Mouse (Mus musculus): Measurements from ENCODE around the gene Mical3. TPM values are rescaled to one million over a fixed set of nuclear protein-coding genes. Genes with fewer than 3 reads are reported as not detected.

Gene Mical3
- polyA plus RNA-seq, 1 experiment from 2014 or later: 27.4 TPM

- Histone ChIP-seq H3K4me2 (replicated peaks; ENCODE audit: low read depth, low read length) (no peak overlapping the region), H3K4me1 (replicated peaks; ENCODE audit: control insufficient read depth, insufficient read depth, low read length) (no peaks in the 10 kb centered on the region), H3K9me3 (ENCODE audit: control insufficient read depth, low read length) (no peaks in the 10 kb centered on the region), H3K36me3 (ENCODE audit: control insufficient read depth, insufficient read depth, low read length) (no peaks in the 10 kb centered on the region), H3K9ac (ENCODE audit: low read depth, low read length) (no peak overlapping the region), H3K27ac (ENCODE audit: low read depth, low read length) (no peak overlapping the region), H3K27me3 (ENCODE audit: control insufficient read depth, insufficient read depth, low read length) (no peaks in the 10 kb centered on the region), H3K4me3 (ENCODE audit: low read depth, low read length) (no peak overlapping the region)
- ATAC-seq (ENCODE audit: low FRiP score) (no peak), DNase-seq (ENCODE audit: low spot score) (no peak)
- WGBS: 93% methylated on average over 1 of the region's 1 CpGs
These were observed 55.0 kb downstream of the Mical3 start for GRCm38 (mm10) chr6:121075763-121076162.

- WGBS: 81% methylated on average over 7 of the region's 7 CpGs
- H3K9ac ChIP-seq (ENCODE audit: low read depth, low read length): no peak overlapping the region
These were observed 57.5 kb downstream of the Mical3 start for GRCm38 (mm10) chr6:121073312-121073711.

GRCm38 (mm10) chr6:121072615-121073014 is 58.2 kb downstream of the Mical3 start:
- no peaks in the 10 kb centered on the region for H3K9me3 ChIP-seq (ENCODE audit: control insufficient read depth, low read length)
- no peak overlapping the region for H3K4me2 ChIP-seq (replicated peaks; ENCODE audit: low read depth, low read length)
- H3K27me3 ChIP-seq (ENCODE audit: control insufficient read depth, insufficient read depth, low read length): no peaks in the 10 kb centered on the region
- H3K36me3 ChIP-seq (ENCODE audit: control insufficient read depth, insufficient read depth, low read length): no peaks in the 10 kb centered on the region
- no peak overlapping the region for H3K9ac ChIP-seq (ENCODE audit: low read depth, low read length)
- H3K4me3 ChIP-seq (ENCODE audit: low read depth, low read length): no peak overlapping the region
- no peak overlapping the region for H3K27ac ChIP-seq (ENCODE audit: low read depth, low read length)
- no peaks in the 10 kb centered on the region for H3K4me1 ChIP-seq (replicated peaks; ENCODE audit: control insufficient read depth, insufficient read depth, low read length)
- DNase-seq (ENCODE audit: low spot score): no peak
- 63% methylated on average over 2 of the region's 2 CpGs for WGBS
- no peak for ATAC-seq (ENCODE audit: low FRiP score)

More at GRCm38 (mm10) chr6:121073312-121073711, 57.5 kb downstream of the Mical3 start:
- Histone ChIP-seq H3K4me2 (replicated peaks; ENCODE audit: low read depth, low read length) (no peak overlapping the region), H3K27me3 (ENCODE audit: control insufficient read depth, insufficient read depth, low read length) (no peaks in the 10 kb centered on the region), H3K36me3 (ENCODE audit: control insufficient read depth, insufficient read depth, low read length) (no peaks in the 10 kb centered on the region), H3K4me3 (ENCODE audit: low read depth, low read length) (no peak overlapping the region), H3K27ac (ENCODE audit: low read depth, low read length) (no peak overlapping the region), H3K4me1 (replicated peaks; ENCODE audit: control insufficient read depth, insufficient read depth, low read length) (no peaks in the 10 kb centered on the region), H3K9me3 (ENCODE audit: control insufficient read depth, low read length) (no peaks in the 10 kb centered on the region)
- DNase-seq (ENCODE audit: low spot score): no peak
- no peak for ATAC-seq (ENCODE audit: low FRiP score)

DNA sequence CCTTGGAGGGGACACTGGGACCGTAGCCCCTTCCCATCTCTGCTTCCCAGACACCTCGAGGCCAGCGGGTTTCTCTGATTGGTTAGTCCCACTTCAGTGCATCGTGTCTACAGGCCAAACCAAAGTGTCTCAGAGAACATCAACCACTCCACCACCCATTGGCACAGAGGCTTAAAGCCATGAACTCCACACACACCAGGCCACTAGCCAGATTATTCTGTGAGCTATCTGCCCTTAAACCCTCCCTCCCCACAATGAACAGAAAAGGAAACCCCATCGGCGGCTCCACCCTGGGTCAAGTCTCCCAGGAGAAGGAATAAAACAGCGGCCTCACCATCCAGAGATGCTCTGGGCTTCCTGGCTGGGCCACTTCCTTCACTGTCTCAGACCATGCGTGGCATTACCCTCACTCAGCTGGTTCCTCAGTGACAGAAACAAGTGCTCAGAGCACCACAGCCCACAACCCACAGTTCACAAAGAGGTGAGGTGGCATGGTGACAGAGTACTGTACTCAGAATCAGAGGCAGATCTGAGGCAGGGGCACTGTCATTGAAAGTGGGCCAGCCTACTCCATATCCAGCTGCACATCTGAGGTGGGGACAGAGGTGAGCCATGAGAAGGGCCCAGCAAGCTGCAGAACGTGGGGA is 60.1 kb downstream of the Mical3 start:
- no peaks in the 10 kb centered on the region for H3K27me3 ChIP-seq (ENCODE audit: control insufficient read depth, insufficient read depth, low read length)
- no peak overlapping the region for H3K4me3 ChIP-seq (ENCODE audit: low read depth, low read length)
- no peaks in the 10 kb centered on the region for H3K36me3 ChIP-seq (ENCODE audit: control insufficient read depth, insufficient read depth, low read length)
- H3K4me1 ChIP-seq (replicated peaks; ENCODE audit: control insufficient read depth, insufficient read depth, low read length): peaks cover 2% of the 10 kb centered on the region; the same call in 1 of the 2 replicates
- H3K9me3 ChIP-seq (ENCODE audit: control insufficient read depth, low read length): no peaks in the 10 kb centered on the region
- ATAC-seq (ENCODE audit: low FRiP score) (no peak), DNase-seq (ENCODE audit: low spot score) (no peak)
- WGBS: 84% methylated on average over 9 of the region's 9 CpGs
- H3K27ac ChIP-seq (ENCODE audit: low read depth, low read length): no peak overlapping the region
- H3K9ac ChIP-seq (ENCODE audit: low read depth, low read length): no peak overlapping the region
- H3K4me2 ChIP-seq (replicated peaks; ENCODE audit: low read depth, low read length): no peak overlapping the region

GRCm38 (mm10) chr6:121069156-121069555 is 61.6 kb downstream of the Mical3 start:
- no peak overlapping the region for H3K27ac ChIP-seq (ENCODE audit: low read depth, low read length)
- no peak for DNase-seq (ENCODE audit: low spot score)
- H3K4me2 ChIP-seq (replicated peaks; ENCODE audit: low read depth, low read length): no peak overlapping the region
- no peak overlapping the region for H3K4me3 ChIP-seq (ENCODE audit: low read depth, low read length)
- H3K4me1 ChIP-seq (replicated peaks; ENCODE audit: control insufficient read depth, insufficient read depth, low read length): peaks cover 4% of the 10 kb centered on the region; the same call in 1 of the 2 replicates
- H3K9ac ChIP-seq (ENCODE audit: low read depth, low read length): no peak overlapping the region
- no peak for ATAC-seq (ENCODE audit: low FRiP score)
- H3K27me3 ChIP-seq (ENCODE audit: control insufficient read depth, insufficient read depth, low read length): no peaks in the 10 kb centered on the region
- H3K36me3 ChIP-seq (ENCODE audit: control insufficient read depth, insufficient read depth, low read length): no peaks in the 10 kb centered on the region
- WGBS: 82% methylated on average over 8 of the region's 8 CpGs
- no peaks in the 10 kb centered on the region for H3K9me3 ChIP-seq (ENCODE audit: control insufficient read depth, low read length)

GRCm38 (mm10) chr6:121068087-121068464 is 62.7 kb downstream of the Mical3 start:
- H3K27me3 ChIP-seq (ENCODE audit: control insufficient read depth, insufficient read depth, low read length): no peaks in the 10 kb centered on the region
- no peak for DNase-seq (ENCODE audit: low spot score)
- H3K36me3 ChIP-seq (ENCODE audit: control insufficient read depth, insufficient read depth, low read length): no peaks in the 10 kb centered on the region
- no peak for ATAC-seq (ENCODE audit: low FRiP score)
- H3K4me1 ChIP-seq (replicated peaks; ENCODE audit: control insufficient read depth, insufficient read depth, low read length): peaks cover 4% of the 10 kb centered on the region; the same call in 1 of the 2 replicates
- H3K27ac ChIP-seq (ENCODE audit: low read depth, low read length): no peak overlapping the region
- no peaks in the 10 kb centered on the region for H3K9me3 ChIP-seq (ENCODE audit: control insufficient read depth, low read length)
- H3K9ac ChIP-seq (ENCODE audit: low read depth, low read length): no peak overlapping the region
- H3K4me3 ChIP-seq (ENCODE audit: low read depth, low read length): no peak overlapping the region
- H3K4me2 ChIP-seq (replicated peaks; ENCODE audit: low read depth, low read length): no peak overlapping the region
- 77% methylated on average over 7 of the region's 7 CpGs for WGBS

GRCm38 (mm10) chr6:121067426-121068086 is 63.2 kb downstream of the Mical3 start:
- no peak for ATAC-seq (ENCODE audit: low FRiP score)
- no peak for DNase-seq (ENCODE audit: low spot score)
- no peak overlapping the region for H3K9ac ChIP-seq (ENCODE audit: low read depth, low read length)
- no peaks in the 10 kb centered on the region for H3K36me3 ChIP-seq (ENCODE audit: control insufficient read depth, insufficient read depth, low read length)
- no peak overlapping the region for H3K4me3 ChIP-seq (ENCODE audit: low read depth, low read length)
- WGBS: 62% methylated on average over 11 of the region's 11 CpGs
- H3K4me2 ChIP-seq (replicated peaks; ENCODE audit: low read depth, low read length): no peak overlapping the region
- no peak overlapping the region for H3K27ac ChIP-seq (ENCODE audit: low read depth, low read length)
- H3K4me1 ChIP-seq (replicated peaks; ENCODE audit: control insufficient read depth, insufficient read depth, low read length): peaks cover 4% of the 10 kb centered on the region; the same call in 1 of the 2 replicates
- H3K9me3 ChIP-seq (ENCODE audit: control insufficient read depth, low read length): no peaks in the 10 kb centered on the region
- no peaks in the 10 kb centered on the region for H3K27me3 ChIP-seq (ENCODE audit: control insufficient read depth, insufficient read depth, low read length)

- no peak overlapping the region for H3K4me2 ChIP-seq (replicated peaks; ENCODE audit: low read depth, low read length)
- H3K36me3 ChIP-seq (ENCODE audit: control insufficient read depth, insufficient read depth, low read length): no peaks in the 10 kb centered on the region
- ATAC-seq (ENCODE audit: low FRiP score) (no peak), DNase-seq (ENCODE audit: low spot score) (no peak)
- peaks cover 4% of the 10 kb centered on the region; the same call in 1 of the 2 replicates for H3K4me1 ChIP-seq (replicated peaks; ENCODE audit: control insufficient read depth, insufficient read depth, low read length)
- H3K9ac ChIP-seq (ENCODE audit: low read depth, low read length): no peak overlapping the region
- WGBS: 53% methylated on average over 6 of the region's 6 CpGs
- no peaks in the 10 kb centered on the region for H3K27me3 ChIP-seq (ENCODE audit: control insufficient read depth, insufficient read depth, low read length)
- no peaks in the 10 kb centered on the region for H3K9me3 ChIP-seq (ENCODE audit: control insufficient read depth, low read length)
- H3K27ac ChIP-seq (ENCODE audit: low read depth, low read length): no peak overlapping the region
- no peak overlapping the region for H3K4me3 ChIP-seq (ENCODE audit: low read depth, low read length)
These were observed 64.0 kb downstream of the Mical3 start for GRCm38 (mm10) chr6:121066761-121067160.

Measured in hindbrain, embryonic 11.5 days (tissue).